Mouse (Mus musculus) left cerebral cortex, postnatal 36 days (tissue): ENCODE results near the gene Krtap7-1. TPM values are rescaled to one million over a fixed set of nuclear protein-coding genes. Genes with fewer than 3 reads are reported as not detected.
A peak's percentile ranks its signal among the peaks of the same experiment; 100 is the strongest.

ENCODE experiments used
- DNase-seq, 2 experiments: peaks; one replicate each; pipeline ENCODE4 v3.0.0; 2021 to 2022; ENCODE audit warnings: low spot score in 2 of 2, mixed read lengths in 1 of 2
- intact Hi-C: fragments of 180-260 bp; cut with DNase I; formaldehyde crosslinking; loops from one replicate; pipeline ENCODE4 v1.15.1; 2025
- total RNA-seq, 2 experiments: library from RNA; stranded (reverse); gene quantifications; 2 replicates each; pipeline ENCODE4 v1.2.3; 2021

Krtap7-1 gene
- not detected for total RNA-seq

- intact Hi-C loops, result no loop called here
- no peak for DNase-seq
Observed at GRCm38 (mm10) chr16:89508223-89508622, at the start of gene Krtap7-1. Gene Krtap7-1 (minus strand): TSS chr16:89508323.

GRCm38 (mm10) chr16:89550298-89550697 lies 42.2 kb upstream of the Krtap7-1 start:
- no peak for DNase-seq
- intact Hi-C loops, result no loop called here

DNA sequence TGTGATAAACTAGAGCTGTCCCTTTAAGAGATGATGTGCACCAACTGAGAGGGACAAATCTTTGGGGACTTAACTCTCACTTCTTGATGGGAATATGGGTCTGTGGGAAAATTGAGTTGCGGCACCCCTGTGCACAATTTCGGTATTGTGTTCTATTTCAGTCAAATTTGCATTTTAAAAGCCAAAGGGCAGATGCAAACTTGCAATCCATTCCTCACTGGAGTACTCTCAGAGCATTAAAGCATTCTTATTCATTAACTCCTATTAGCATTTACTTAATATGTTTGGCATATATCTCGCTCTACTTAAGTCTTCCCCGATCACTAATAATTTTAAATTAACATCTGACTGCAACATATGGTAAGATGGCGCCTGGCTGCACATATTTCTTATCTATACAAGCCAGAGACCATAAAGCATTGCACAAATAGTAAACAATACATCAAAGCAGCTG lies 29.9 kb upstream of the Krtap7-1 start:
- DNase-seq, result no peak
- intact Hi-C loops, result no loop called here

DNA sequence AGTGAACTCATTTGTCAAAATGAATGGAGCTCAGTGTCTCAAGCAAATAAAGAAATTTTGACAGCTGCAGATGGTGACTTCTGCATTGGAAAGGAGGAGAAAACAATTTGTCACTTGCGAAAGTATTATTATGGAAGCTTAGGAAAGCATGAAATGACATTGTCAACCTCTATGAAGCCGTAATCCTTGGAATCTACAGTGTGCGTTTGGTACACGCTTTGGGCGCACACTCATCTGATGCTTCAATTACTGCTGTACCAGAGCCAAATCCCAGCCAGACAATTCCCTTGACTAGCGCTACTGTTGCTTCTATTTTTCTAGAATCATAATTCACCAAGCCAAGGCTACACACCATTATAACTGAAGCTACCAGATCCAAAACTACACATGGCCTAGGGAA lies 29.2 kb upstream of the Krtap7-1 start:
- DNase-seq, result no peak
- intact Hi-C loops, result no loop called here

- intact Hi-C loops, result no loop called here
- DNase-seq, result peak in 1 of 2 experiments; percentile 5
Observed at GRCm38 (mm10) chr16:89530547-89530946, 22.4 kb upstream of the Krtap7-1 start.

DNA sequence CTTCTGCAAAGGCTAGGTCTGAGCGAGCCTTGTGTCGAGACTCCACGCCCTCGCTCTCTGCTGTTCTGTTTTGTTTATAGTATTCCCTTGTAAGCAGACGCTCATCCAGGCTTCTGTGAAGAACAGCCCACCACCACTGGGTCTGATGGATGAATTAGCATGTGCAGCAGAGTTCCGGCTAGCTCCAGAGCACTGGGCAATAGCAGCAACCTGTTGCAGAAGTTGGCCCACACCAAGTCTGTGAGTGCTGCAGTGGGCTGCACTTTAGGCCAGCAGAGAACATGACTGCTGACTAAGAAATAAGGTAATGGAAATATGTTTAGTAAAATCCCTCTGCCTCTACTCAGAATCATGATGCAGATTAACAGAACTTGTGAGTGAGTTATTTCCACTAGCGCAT lies 21.7 kb upstream of the Krtap7-1 start:
- DNase-seq, result no peak
- intact Hi-C loops, result loop anchor here (10.0 kb wide), 1 partner anchor 235 kb away; no protein-coding TSS in a partner anchor

DNA sequence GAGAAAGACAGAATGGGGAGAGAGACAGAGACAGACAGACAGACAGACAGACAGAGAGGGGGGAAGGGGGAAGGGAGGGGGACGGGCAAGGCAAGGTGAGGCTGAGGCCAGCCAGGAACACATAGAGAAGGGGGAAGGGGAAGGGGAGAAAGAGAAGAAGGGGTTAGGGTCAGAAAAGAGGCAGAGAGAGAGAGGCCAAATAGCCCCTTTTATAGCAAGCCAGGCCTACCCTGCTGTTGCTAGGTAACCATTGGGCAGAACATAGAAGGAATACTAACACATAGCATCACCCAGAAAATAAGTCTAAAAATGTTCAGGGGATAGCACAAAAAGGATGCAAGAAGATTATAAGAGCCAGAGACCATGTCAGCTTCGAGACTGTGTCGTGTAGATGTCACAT lies 20.3 kb upstream of the Krtap7-1 start:
- no peak for DNase-seq
- intact Hi-C loops, result loop anchor here (10.0 kb wide), 1 partner anchor 236 kb away; no protein-coding TSS in a partner anchor

GRCm38 (mm10) chr16:89520996-89521395 lies 12.9 kb upstream of the Krtap7-1 start:
- intact Hi-C loops, result loop anchor here (10.0 kb wide), 1 partner anchor 244 kb away; no protein-coding TSS in a partner anchor

GRCm38 (mm10) chr16:89520555-89520954 lies 12.4 kb upstream of the Krtap7-1 start:
- intact Hi-C loops, result loop anchor here (10.0 kb wide), 1 partner anchor 244 kb away; no protein-coding TSS in a partner anchor
- no peak for DNase-seq

More at GRCm38 (mm10) chr16:89520996-89521395, 12.9 kb upstream of the Krtap7-1 start:
- DNase-seq, result no peak

DNA sequence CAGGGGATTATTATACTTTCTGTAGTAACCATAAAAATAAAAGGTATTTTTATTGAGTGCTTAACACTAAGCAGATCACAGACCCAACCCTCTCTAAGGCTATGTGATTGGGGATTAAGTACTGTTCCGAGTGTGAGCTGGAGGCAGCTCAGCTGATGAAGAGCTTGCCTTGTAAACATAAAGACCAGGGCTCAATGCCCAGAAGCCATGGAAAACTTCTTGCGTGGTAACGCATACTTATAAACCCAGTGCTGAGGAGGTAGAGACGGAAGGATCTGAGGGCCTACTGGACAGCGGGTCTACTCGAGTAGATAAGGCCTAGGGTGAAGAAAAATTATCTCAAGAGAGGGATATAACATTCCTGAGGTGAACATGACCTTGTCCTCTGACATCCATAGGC lies 12.0 kb upstream of the Krtap7-1 start:
- no peak for DNase-seq
- intact Hi-C loops, result loop anchor here (10.0 kb wide), 1 partner anchor 245 kb away; no protein-coding TSS in a partner anchor

DNA sequence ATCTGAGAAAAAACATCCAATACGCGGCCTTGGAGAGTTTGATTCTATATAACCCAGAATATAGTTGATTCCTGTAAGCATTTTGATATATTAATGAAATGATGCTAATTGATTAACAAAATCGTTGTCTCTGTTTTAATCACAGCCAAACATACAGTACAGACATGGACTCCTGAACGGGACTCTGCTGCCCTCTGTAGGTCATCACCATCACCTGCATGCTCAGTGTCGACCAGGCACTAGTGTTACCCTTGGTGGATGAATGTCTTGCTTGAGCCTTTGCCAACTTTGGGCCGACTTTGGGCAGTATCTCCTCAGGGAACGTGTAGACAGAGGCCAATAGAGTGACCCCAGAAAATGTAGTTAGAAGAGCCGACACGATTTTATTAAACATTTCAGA lies 9.5 kb upstream of the Krtap7-1 start:
- peak; percentile 26 to 30 for DNase-seq
- intact Hi-C loops, result no loop called here

DNA sequence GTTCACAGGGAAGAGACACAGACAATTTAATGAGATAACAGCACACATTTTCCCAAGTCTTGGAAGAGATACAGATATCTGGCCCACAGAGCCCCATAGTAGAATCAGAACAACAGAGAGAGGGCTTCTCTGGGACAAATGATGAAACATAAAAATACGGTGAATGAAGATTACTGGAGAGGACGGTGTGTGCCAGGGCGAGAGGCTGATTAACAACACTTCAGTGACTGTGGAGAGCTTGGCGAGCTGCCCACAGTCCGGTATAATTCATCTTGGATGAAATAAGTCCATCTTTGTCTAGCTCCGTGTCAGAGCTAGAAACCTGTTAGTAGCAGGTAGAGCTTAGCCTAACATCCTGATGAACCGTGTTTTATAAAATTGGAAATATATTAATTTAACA lies 5.3 kb upstream of the Krtap7-1 start:
- intact Hi-C loops, result no loop called here
- no peak for DNase-seq

GRCm38 (mm10) chr16:89503571-89503970 lies 4.6 kb downstream of the Krtap7-1 start:
- intact Hi-C loops, result no loop called here
- no peak for DNase-seq

DNA sequence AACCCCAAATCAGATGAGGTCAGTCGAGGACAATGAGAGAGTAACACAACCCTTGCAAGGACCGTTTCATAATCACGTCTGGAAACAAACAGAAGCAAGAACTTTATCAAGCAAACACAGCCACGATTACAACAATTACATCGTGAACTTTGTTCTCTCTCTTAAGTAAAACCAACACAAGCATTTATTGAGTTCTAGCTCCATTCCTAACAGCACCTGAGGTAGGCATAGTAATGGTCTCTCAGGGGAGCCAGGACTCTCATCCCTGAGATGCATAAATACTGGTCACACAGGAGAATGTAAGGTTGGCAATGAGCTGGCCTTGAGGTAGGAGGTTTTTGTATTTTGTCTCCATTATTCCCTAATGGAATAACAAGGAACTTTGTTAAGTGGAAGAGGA lies 6.3 kb downstream of the Krtap7-1 start:
- intact Hi-C loops, result no loop called here
- DNase-seq, result no peak

GRCm38 (mm10) chr16:89497002-89497401 lies 11.1 kb downstream of the Krtap7-1 start:
- DNase-seq, result no peak
- intact Hi-C loops, result no loop called here

DNA sequence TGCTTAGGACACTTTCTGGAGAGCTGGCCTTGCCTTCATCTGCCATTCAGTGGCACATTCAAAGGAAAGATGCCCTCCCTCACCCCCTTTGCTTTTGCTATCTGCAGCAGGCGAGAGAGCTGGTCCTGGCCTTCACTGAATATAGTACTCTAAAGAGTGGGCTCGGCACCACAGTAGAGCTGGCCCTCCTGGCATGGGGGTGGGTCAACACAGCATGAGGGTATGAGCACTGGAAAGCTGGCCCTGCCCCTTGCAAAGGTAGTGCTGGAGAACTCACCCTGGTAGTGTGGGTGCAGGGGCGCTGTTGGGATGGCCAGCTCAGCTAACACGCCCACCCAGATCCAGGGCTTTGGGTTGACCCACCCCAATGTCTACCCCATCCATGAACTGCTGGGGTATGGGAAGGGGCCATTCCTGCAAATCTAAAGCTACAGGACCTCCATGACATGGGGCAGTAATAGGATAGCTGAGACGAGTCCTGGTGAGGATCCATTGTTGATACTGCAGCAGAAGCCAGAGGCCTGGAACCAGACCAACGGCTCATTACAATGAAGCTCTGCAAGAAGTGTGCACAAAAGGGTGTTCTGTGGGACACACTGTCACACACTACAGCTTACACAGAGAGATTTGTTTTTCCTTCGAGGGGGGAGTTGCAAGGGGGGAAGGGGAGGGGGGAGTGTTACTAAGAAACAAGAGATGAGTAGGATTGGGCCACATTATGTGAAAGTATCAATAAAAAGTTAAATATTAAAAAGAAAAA lies 12.5 kb downstream of the Krtap7-1 start:
- DNase-seq, result no peak
- intact Hi-C loops, result no loop called here

- intact Hi-C loops, result no loop called here
- no peak for DNase-seq
Observed at GRCm38 (mm10) chr16:89487852-89488251, 20.3 kb downstream of the Krtap7-1 start, which contains the start of gene Krtap8-1. Gene Krtap8-1 (minus strand): TSS chr16:89487952.

DNA sequence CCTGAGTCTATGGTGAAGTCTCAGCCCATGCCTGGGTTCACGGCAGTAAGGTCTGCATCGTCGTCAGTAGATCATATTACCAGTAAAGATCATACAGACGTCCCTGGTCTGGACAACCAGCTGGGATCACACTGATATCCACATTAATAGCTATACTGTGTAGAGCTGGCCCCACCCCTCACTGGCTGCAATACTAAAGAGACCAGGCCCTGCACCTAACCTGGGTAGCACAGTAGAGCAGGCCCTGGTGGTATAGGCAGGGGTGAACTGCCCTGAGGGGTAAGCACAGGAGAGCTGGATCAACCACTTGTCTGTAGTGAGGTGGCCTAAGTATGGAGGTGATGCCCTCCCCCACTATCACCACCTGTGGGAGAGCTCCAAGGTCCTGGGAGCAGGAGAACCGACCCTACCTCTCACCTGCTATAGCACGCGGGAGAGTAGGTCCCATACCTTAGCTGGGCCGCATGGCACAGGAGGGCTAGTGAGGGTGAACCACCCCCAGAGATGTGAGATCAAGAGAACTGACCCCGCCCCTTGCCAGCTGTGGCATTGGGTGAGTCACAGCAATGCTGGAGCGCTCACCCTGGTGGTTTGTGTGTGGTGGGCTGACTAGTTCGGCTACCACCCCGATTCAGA lies 30.3 kb downstream of the Krtap7-1 start:
- DNase-seq, result no peak
- intact Hi-C loops, result no loop called here

- intact Hi-C loops, result no loop called here
- no peak for DNase-seq
Observed at GRCm38 (mm10) chr16:89461189-89461588, 46.9 kb downstream of the Krtap7-1 start.
